Mouse (Mus musculus): Measurements from ENCODE around the gene Lta.

Lta gene

GRCm38 (mm10) chr17:35205380-35205769 is 224 bp upstream of the Lta start:
- DNase-seq = no peak

- no peak for DNase-seq
These were observed 2.7 kb downstream of the Lta start for GRCm38 (mm10) chr17:35202442-35202841.

GRCm38 (mm10) chr17:35201787-35202186 is 3.4 kb downstream of the Lta start, which contains the start of gene Tnf:
Gene Tnf, minus strand, starts transcription at chr17:35202007.
- no peak for DNase-seq

- DNase-seq = no peak
These were observed 4.0 kb downstream of the Lta start for GRCm38 (mm10) chr17:35201128-35201527.

- no peak for DNase-seq
These were observed 4.8 kb downstream of the Lta start for GRCm38 (mm10) chr17:35200398-35200797.

GRCm38 (mm10) chr17:35198946-35199345 is 6.2 kb downstream of the Lta start:
- DNase-seq = no peak

- no peak for DNase-seq
These were observed 7.1 kb downstream of the Lta start for GRCm38 (mm10) chr17:35198029-35198428.

- no peak for DNase-seq
These were observed 8.0 kb downstream of the Lta start for GRCm38 (mm10) chr17:35197126-35197525.

GRCm38 (mm10) chr17:35196321-35196641 is 8.9 kb downstream of the Lta start:
- no peak for DNase-seq

- peak; percentile 79 for DNase-seq
These were observed 9.4 kb downstream of the Lta start for GRCm38 (mm10) chr17:35195631-35196320.

GRCm38 (mm10) chr17:35194844-35195630 is 10.1 kb downstream of the Lta start:
- no peak for DNase-seq

- DNase-seq = no peak
These were observed 11.0 kb downstream of the Lta start, which contains the start of gene Ltb for GRCm38 (mm10) chr17:35193881-35194843. Gene Ltb, plus strand, starts transcription at chr17:35194439.

GRCm38 (mm10) chr17:35192924-35193323 is 12.2 kb downstream of the Lta start:
- DNase-seq = no peak

- DNase-seq = no peak
These were observed 13.4 kb downstream of the Lta start for GRCm38 (mm10) chr17:35191723-35192122.

- no peak for DNase-seq
These were observed 15.1 kb downstream of the Lta start for GRCm38 (mm10) chr17:35190096-35190495.

- no peak for DNase-seq
These were observed 16.0 kb downstream of the Lta start for GRCm38 (mm10) chr17:35189186-35189585.

- no peak for DNase-seq
These were observed 17.1 kb downstream of the Lta start, which contains the start of gene Lst1 for GRCm38 (mm10) chr17:35187959-35188610. Gene Lst1, minus strand, starts transcription at chr17:35188439.

GRCm38 (mm10) chr17:35187345-35187744 is 17.8 kb downstream of the Lta start:
- no peak for DNase-seq

- no peak for DNase-seq
These were observed 18.5 kb downstream of the Lta start for GRCm38 (mm10) chr17:35186681-35187080.

GRCm38 (mm10) chr17:35185639-35186611 is 19.2 kb downstream of the Lta start:
- no peak for DNase-seq

GRCm38 (mm10) chr17:35180093-35180492 is 25.1 kb downstream of the Lta start:
- no peak for DNase-seq

All from right cerebral cortex, adult 18-20 months (tissue).